Mouse (Mus musculus) embryonic fibroblast, embryonic 13.5 days (primary cell): ENCODE results near the gene Khnyn.

Experiments
- CTCF ChIP-seq: IDR thresholded peaks from 2 replicates; pipeline ENCODE4 v1.5.1; 2011; ENCODE audit warnings: mild to moderate bottlenecking, control low read depth, low read length, moderate library complexity, borderline replicate concordance; ENCODE audit not compliant: insufficient read depth
- POLR2A ChIP-seq: IDR thresholded peaks from 2 replicates; pipeline ENCODE4 v1.6.1; 2011; ENCODE audit warnings: low read depth, mild to moderate bottlenecking, control low read depth, low read length, moderate library complexity

DNA sequence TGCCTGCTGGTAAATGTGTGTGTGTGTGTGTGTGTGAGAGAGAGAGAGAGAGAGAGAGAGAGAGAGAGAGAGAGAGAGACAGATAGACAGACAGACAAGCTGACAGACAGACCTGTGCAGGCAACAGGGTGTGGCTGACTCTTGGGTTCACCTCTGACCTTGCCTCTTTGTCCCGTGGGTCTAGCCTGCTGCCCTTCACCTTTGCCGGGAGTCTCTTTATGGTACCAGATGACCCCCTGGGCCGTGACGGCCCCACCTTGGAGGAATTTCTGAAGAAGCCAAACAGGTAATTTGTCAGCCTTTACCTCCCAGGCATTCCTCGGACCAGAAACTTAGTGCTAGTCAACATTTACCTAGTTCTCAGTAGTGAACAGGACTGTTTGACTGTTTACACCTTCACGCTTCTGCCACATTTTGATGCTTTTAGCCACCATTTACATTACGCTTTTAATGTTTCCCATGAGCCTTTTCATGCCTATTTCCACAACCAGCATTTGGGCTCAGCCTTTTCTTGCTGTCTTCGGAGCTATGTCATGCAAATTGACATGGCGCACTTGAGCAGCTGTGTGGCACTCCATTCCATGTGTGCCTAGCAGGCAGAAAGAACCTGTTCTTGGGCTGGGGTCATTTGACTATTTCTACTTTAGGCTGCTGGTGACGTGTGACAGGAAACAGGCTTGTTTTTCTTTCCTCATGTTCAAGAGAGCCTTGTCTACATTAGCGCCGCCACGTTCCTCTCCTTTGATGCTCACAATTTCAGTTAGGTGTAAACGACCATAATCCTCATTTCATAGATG is 16.3 kb upstream of the Khnyn start:
- TF ChIP-seq POLR2A (no peak), CTCF (no peak)
